Mouse (Mus musculus): Measurements from ENCODE around the gene Olfr1458. TPM values are rescaled to one million over a fixed set of nuclear protein-coding genes. Genes with fewer than 3 reads are reported as not detected.

The Olfr1458 gene
- total RNA-seq (2017), result not detected in 2 replicates

GRCm38 (mm10) chr19:13106675-13107074 lies at the start of gene Olfr1458:
Gene Olfr1458, minus strand, starts transcription at chr19:13106775.
- no peak for ATAC-seq (replicated peaks; ENCODE audit: low read depth, poor library complexity, severe bottlenecking)

- ATAC-seq (replicated peaks; ENCODE audit: low read depth, poor library complexity, severe bottlenecking), result no peak
Observed at GRCm38 (mm10) chr19:13149449-13149848, 42.9 kb upstream of the Olfr1458 start, which contains the start of gene Olfr1459. Gene Olfr1459, minus strand, starts transcription at chr19:13149549.

- no peak for ATAC-seq (replicated peaks; ENCODE audit: low read depth, poor library complexity, severe bottlenecking)
Observed at GRCm38 (mm10) chr19:13097791-13098190, 8.8 kb downstream of the Olfr1458 start, which contains the start of gene Olfr1457. Gene Olfr1457, minus strand, starts transcription at chr19:13097891.

- no peak for ATAC-seq (replicated peaks; ENCODE audit: low read depth, poor library complexity, severe bottlenecking)
Observed at GRCm38 (mm10) chr19:13093908-13094307, 12.7 kb downstream of the Olfr1458 start.

GRCm38 (mm10) chr19:13060310-13060709 lies 46.3 kb downstream of the Olfr1458 start, which contains the start of gene Olfr1454:
Gene Olfr1454, plus strand, starts transcription at chr19:13060610.
- ATAC-seq (replicated peaks; ENCODE audit: low read depth, poor library complexity, severe bottlenecking), result no peak

Other genes starting within 250 kb of the Olfr1458 start
- not detected in 2 replicates for gene Olfr1444, start 249.5 kb downstream of the Olfr1458 start, total RNA-seq (2017)
- gene Olfr1445, start 222.9 kb downstream of the Olfr1458 start, total RNA-seq (2017), result not detected in 2 replicates
- gene Olfr1446, start 213.3 kb downstream of the Olfr1458 start, total RNA-seq (2017), result not detected in 2 replicates
- not detected in 2 replicates for gene Olfr1447, start 203.0 kb downstream of the Olfr1458 start, total RNA-seq (2017)
- gene Olfr1448, start 182.4 kb downstream of the Olfr1458 start, total RNA-seq (2017), result not detected in 2 replicates
- gene Olfr1449, start 175.9 kb downstream of the Olfr1458 start, total RNA-seq (2017), result not detected in 2 replicates
- not detected in 2 replicates for gene Olfr1450, start 156.5 kb downstream of the Olfr1458 start, total RNA-seq (2017)
- gene Olfr1451, start 111.8 kb downstream of the Olfr1458 start, total RNA-seq (2017), result not detected in 2 replicates
- not detected in 2 replicates for gene Olfr1453, start 78.4 kb downstream of the Olfr1458 start, total RNA-seq (2017)
- gene Olfr1454, start 46.2 kb downstream of the Olfr1458 start, total RNA-seq (2017), result not detected in 2 replicates
- not detected in 2 replicates for gene Olfr1457, start 8.9 kb downstream of the Olfr1458 start, total RNA-seq (2017)
- not detected in 2 replicates for gene Olfr1459, start 42.8 kb upstream of the Olfr1458 start, total RNA-seq (2017)
- gene Olfr1461, start 56.2 kb upstream of the Olfr1458 start, total RNA-seq (2017), result not detected in 2 replicates
- gene Olfr1462, start 79.0 kb upstream of the Olfr1458 start, total RNA-seq (2017), result not detected in 2 replicates
- gene Olfr1463, start 124.6 kb upstream of the Olfr1458 start, total RNA-seq (2017), result not detected in 2 replicates
- gene Olfr1465, start 208.8 kb upstream of the Olfr1458 start, total RNA-seq (2017), result not detected in 2 replicates
- not detected in 2 replicates for gene Olfr1466, start 232.1 kb upstream of the Olfr1458 start, total RNA-seq (2017)

Data from common myeloid progenitor, adult 5-6 weeks (primary cell).